In the genomic region with DNA sequence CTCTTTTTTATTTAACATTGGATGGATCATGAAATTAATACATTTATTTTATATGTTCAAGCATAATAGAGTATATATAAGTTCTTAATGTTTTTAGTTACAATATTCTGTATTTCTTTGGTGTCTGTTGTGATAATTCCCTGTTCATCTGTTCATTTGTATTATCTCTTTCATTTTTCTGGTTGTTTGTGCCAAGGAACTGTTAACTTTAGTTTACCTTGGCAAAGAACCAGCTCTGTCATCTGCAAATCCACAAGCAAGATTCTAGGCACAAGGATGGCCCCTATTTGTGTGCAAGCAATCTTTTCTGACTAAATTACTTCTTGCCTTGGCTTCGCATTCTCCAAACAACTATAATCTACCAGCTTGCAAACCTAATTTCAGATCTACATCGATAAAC, we compare ENCODE assay signal across 1 mouse cellular context.
TF ChIP-seq lines count a peak whose summit lies in the region.

No protein-coding gene starts in this region.

TF ChIP-seq in MEL, 35 proteins besides CTCF, POLR2A, EP300 and RAD21 (continued from another document):
- TF ChIP-seq SMC3 (IDR thresholded peaks at IDR 0.05; ENCODE audit: low read depth, low read length) (no peak), E2F4 (IDR thresholded peaks at IDR 0.05; ENCODE audit: borderline replicate concordance, low read depth, low read length) (no peak), CHD1 (IDR thresholded peaks at IDR 0.05; ENCODE audit: low read depth, low read length) (no peak), MYB (IDR thresholded peaks at IDR 0.05; ENCODE audit: low read depth, low read length) (0 out of 2 replicates have a peak, but pooled peaks have one; percentile 28), GABPA (IDR thresholded peaks at IDR 0.05; ENCODE audit: low read depth, low read length) (no peak), MAFK (IDR thresholded peaks at IDR 0.05; ENCODE audit: borderline replicate concordance, low read depth, low read length) (no peak), NELFE (IDR thresholded peaks at IDR 0.05; ENCODE audit: low read depth, low read length) (no peak), ELF1 (IDR thresholded peaks at IDR 0.05; ENCODE audit: low read depth, low read length) (no peak), MAX (IDR thresholded peaks at IDR 0.05; ENCODE audit: low read length) (no peak), MAZ (IDR thresholded peaks at IDR 0.05; ENCODE audit: low read depth, low read length) (no peak), KAT2A (conservative IDR thresholded peaks at IDR 0.05; ENCODE audit: low read depth, low read length) (no peak), POLR2AphosphoS2 (IDR thresholded peaks at IDR 0.05; ENCODE audit: low read length) (no peak), ZMIZ1 (IDR thresholded peaks at IDR 0.05; ENCODE audit: low read depth, low read length) (no peak), BHLHE40 (IDR thresholded peaks at IDR 0.05; ENCODE audit: borderline replicate concordance, low read depth, low read length) (no peak), CHD2 (IDR thresholded peaks at IDR 0.05; ENCODE audit: low read length) (no peak), ZNF384 (IDR thresholded peaks at IDR 0.05; ENCODE audit: low read depth, low read length) (no peak), TCF12 (IDR thresholded peaks at IDR 0.05; ENCODE audit: low read depth, low read length) (peak; percentile 67), MXI1 (IDR thresholded peaks at IDR 0.05; ENCODE audit: low read depth, low read length) (no peak), ZKSCAN1 (IDR thresholded peaks at IDR 0.05; ENCODE audit: low read depth, low read length) (no peak), HCFC1 (IDR thresholded peaks at IDR 0.05; ENCODE audit: low read depth, low read length) (no peak), RCOR1 (IDR thresholded peaks at IDR 0.05; ENCODE audit: low read depth, low read length) (peak; percentile 64), TAL1 (IDR thresholded peaks at IDR 0.05; ENCODE audit: low read length) (no peak), UBTF (IDR thresholded peaks at IDR 0.05; ENCODE audit: borderline replicate concordance, insufficient read depth, low read depth, low read length) (no peak), ETS1 (IDR thresholded peaks at IDR 0.05; ENCODE audit: low read depth, low read length) (peak; percentile 76), USF1 (IDR thresholded peaks at IDR 0.05; ENCODE audit: low read depth, low read length) (no peak), TBP (IDR thresholded peaks at IDR 0.05; ENCODE audit: low read depth, low read length) (no peak)
TF ChIP-seq in MEL: peak in this region for 5.
